Mouse (Mus musculus) layer of hippocampus, postnatal 10 days (tissue): ENCODE measurements around the gene Olfr1436. TPM values are rescaled to one million over a fixed set of nuclear protein-coding genes. Genes with fewer than 3 reads are reported as not detected.
"Not testable (repeated sequence)": the region's sequence is repeated elsewhere in the genome, so short reads cannot be mapped to it uniquely, and the experiment has no call there.

ENCODE experiments used
- DNase-seq, 2 experiments: peaks; one replicate each; pipeline ENCODE4 v3.0.0; 2021; ENCODE audit warnings: low spot score in 2 of 2
- long read RNA-seq: library from polyadenylated mRNA; stranded (forward); transcript quantifications from one replicate; pipeline ENCODE4 v2.0.0, GENCODE M21; 2023
- total RNA-seq, 2 experiments: library from RNA; stranded (reverse); gene quantifications; 2 replicates each; pipeline ENCODE4 v1.2.3; 2021

The Olfr1436 gene
- total RNA-seq = not detected
- long read RNA-seq = 0 reads

DNA sequence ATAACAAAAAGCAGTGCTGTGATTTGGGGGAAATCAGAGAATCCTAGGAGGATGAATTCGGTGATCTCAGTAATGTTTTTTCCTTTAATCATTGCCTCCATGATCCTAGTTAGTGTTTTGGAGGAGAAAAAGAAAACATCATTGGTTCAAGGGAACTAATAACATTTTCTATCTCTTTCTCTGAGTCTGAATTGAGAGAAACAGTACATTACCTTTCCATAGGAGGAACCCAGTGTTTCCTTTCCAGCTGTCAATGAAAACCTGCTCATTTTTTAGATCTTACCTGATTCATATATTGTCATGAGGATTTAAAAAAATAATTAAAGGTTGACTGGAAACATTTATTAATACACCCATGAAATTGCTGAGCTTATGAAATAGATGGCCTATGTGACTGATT, at the start of gene Olfr1436:
TSS of gene Olfr1436 (minus strand) at position 101 of the 400 bp plus-strand sequence.
- not testable (repeated sequence) for DNase-seq

DNA sequence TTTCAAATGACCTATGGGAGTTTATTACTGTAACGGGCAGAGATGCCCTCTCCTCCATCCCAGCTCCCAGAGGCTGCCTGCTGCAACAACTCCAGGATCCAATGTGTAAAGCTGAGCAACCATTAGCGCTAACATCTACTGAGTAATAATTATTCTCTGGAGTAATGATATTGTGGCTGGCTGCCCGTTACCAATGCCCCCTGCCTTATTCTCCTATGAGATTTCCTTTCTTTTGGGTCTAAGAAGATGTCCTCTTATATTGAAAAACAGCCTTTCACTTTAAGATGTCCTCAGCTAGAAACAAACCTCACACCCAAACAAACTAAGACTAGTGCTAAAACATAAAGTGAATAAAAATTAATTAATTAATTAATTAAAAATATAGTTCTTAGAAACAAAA, 36.9 kb upstream of the Olfr1436 start, which contains the start of gene Olfr1438-ps1:
TSS of gene Olfr1438-ps1 (minus strand) at position 101 of the 400 bp plus-strand sequence.
- no peak for DNase-seq

DNA sequence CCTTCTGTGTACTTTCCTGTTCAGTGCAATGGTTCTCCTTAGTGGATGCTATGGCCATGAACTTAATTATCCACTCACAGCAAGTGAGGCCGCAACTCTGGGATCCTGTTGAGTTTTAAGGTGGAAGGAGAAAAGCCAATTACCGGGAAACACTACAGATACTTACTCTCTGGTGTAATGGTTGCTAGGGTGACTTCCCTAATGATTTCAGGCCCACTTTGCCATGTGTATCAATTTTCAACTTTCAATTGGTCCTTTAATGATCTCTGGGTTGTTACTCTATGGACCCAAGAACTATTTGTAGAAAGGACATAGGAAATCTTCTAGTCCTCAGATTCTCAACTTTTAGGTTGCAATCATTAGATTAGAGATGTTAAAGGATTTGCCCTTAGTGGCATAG, 26.1 kb upstream of the Olfr1436 start, which contains the start of gene Olfr1437:
TSS of gene Olfr1437 (minus strand) at position 101 of the 400 bp plus-strand sequence.
- DNase-seq = no peak

DNA sequence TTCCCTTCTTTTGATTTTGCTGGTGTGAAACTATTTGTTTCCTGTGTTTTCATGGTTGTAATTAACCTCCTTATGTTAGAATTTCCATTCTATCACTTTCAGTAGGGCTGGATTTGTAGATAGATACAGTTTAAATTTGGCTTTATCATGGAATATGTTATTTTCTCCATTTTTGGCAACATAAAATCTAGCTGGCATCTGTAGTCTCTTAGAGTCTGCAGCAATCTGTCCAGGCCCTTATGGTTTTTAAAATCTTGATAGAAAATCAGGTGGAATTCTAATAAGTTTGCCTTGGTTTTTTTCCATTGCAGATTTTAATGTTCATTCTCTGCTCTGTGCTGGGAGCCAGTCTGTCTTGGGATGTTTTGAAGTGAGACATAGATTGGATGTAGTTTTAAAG, 6.0 kb downstream of the Olfr1436 start:
- no peak for DNase-seq

DNA sequence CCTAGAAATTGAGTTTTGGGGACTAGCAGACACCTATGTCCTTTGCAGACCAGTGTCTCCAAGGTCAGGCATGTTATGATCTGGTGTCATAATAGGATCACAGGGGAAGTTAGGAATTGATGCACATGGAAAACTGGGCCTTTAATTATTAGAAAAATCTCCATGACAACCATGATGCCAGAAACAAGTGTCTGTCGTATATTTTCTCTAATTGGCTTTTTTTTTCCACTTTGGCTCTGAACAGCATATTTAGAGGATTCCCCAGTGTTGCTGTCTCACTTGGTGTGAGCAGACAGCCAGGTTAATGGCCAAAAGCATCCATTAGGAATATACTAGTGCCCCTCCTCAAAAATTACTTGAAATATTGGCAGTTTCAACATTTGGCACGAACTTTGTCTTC, 19.4 kb downstream of the Olfr1436 start, which contains the start of gene Olfr1434:
TSS of gene Olfr1434 (plus strand) at position 301 of the 400 bp plus-strand sequence.
- no peak for DNase-seq

DNA sequence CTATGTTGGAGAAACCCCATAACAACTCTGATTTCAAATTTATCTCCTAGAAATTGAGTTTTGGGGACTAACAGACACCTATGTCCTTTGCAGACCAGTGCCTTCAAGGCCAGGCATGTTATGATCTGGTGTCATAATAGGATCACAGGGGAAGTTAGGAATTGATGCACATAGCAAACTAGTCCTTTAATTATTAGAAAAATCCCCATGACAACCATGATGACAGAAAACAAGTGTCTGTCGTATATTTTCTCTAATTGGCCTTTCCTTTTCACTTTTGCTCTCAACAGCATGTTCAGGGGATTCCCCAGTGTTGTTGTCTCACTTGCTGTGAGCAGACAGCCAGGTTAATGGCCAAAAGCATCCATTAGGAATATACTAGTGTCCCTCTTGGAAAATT, 38.2 kb downstream of the Olfr1436 start, which contains the start of gene Olfr235:
TSS of gene Olfr235 (plus strand) at position 301 of the 400 bp plus-strand sequence.
- DNase-seq = no peak

Other genes starting within 250 kb of the Olfr1436 start
- gene Olfr1424, start 236.4 kb downstream of the Olfr1436 start, total RNA-seq = not detected
- not detected for gene Olfr1425, start 221.4 kb downstream of the Olfr1436 start, total RNA-seq
- gene Olfr1426, start 207.1 kb downstream of the Olfr1436 start, total RNA-seq = not detected
- gene Olfr1427, start 195.8 kb downstream of the Olfr1436 start, total RNA-seq = not detected
- gene Olfr1428, start 183.2 kb downstream of the Olfr1436 start, total RNA-seq = not detected
- gene Olfr76, start 175.9 kb downstream of the Olfr1436 start, total RNA-seq = not detected
- not detected for gene Olfr1555-ps1, start 129.0 kb downstream of the Olfr1436 start, total RNA-seq
- not detected for gene Olfr1431, start 98.5 kb downstream of the Olfr1436 start, total RNA-seq
- gene Olfr1432, start 66.5 kb downstream of the Olfr1436 start, total RNA-seq = not detected
- gene Olfr262, start 57.5 kb downstream of the Olfr1436 start, total RNA-seq = not detected
- not detected for gene Olfr235, start 38.1 kb downstream of the Olfr1436 start, total RNA-seq
- gene Olfr1434, start 19.3 kb downstream of the Olfr1436 start, total RNA-seq = not detected
- gene Olfr1437, start 26.0 kb upstream of the Olfr1436 start, total RNA-seq = not detected
- not detected for gene Olfr1438-ps1, start 36.8 kb upstream of the Olfr1436 start, total RNA-seq
- gene Olfr1440, start 88.1 kb upstream of the Olfr1436 start, total RNA-seq = not detected
- not detected for gene Olfr1441, start 118.3 kb upstream of the Olfr1436 start, total RNA-seq
- gene Pfpl, start 128.8 kb upstream of the Olfr1436 start, total RNA-seq = not detected
- gene Mpeg1, start 161.6 kb upstream of the Olfr1436 start, total RNA-seq = 1 to 10 TPM; 4.6 to 4.8 TPM
- 10 to 100 TPM; 48.1 to 55.5 TPM for gene Dtx4, start 202.3 kb upstream of the Olfr1436 start, total RNA-seq
- gene Fam111a, start 246.6 kb upstream of the Olfr1436 start, total RNA-seq = 1 to 10 TPM; 3.9 to 4.1 TPM